Mouse (Mus musculus): ENCODE results near the gene Efnb2. TPM values are rescaled to one million over a fixed set of nuclear protein-coding genes. Genes with fewer than 3 reads are reported as not detected.

The Efnb2 gene
- total RNA-seq (2021) = 10 to 100 TPM; 29.6 to 32.5 TPM
- long read RNA-seq, experiment 1, full-length matches to known transcripts = 1 of 11 reads
- long read RNA-seq, experiment 1, partial matches to known transcripts = 2 of 11 reads
- long read RNA-seq, experiment 1, other reads (novel, unspliced or antisense) = 8 of 11 reads
- long read RNA-seq, experiment 2, full-length matches to known transcripts = 5 of 10 reads
- long read RNA-seq, experiment 2, partial matches to known transcripts = 0 of 10 reads
- long read RNA-seq, experiment 2, other reads (novel, unspliced or antisense) = 5 of 10 reads

GRCm38 (mm10) chr8:8661103-8661758 lies at the start of gene Efnb2:
Gene Efnb2, minus strand, starts transcription at chr8:8661242.
- DNase-seq = peak; percentile 98

GRCm38 (mm10) chr8:8704813-8705212 lies 43.8 kb upstream of the Efnb2 start:
- DNase-seq = no peak

DNA sequence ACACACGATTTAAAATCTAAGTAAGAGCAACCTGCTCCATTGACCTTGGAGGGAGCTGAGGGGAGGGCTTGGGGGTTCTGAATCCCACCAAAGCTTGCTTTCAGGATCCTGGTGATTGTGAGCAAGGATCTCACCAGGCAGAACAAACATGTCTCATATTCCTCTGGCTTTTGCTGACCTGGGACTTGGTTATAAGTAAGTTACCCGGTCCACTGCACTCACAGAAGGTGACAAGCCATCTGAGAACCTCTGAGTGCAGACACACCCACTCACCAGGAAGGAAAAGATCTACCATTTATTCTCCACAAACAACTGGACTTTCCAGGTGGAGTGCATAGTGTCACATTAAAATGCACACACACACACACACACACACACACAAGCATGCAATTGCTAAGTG lies 42.6 kb upstream of the Efnb2 start:
- DNase-seq = no peak

GRCm38 (mm10) chr8:8700821-8701220 lies 39.8 kb upstream of the Efnb2 start:
- DNase-seq = no peak

GRCm38 (mm10) chr8:8700229-8700628 lies 39.2 kb upstream of the Efnb2 start:
- no peak for DNase-seq

- DNase-seq = peak; percentile 99
Measured at GRCm38 (mm10) chr8:8690146-8691092, 29.4 kb upstream of the Efnb2 start, which contains the start of gene Arglu1. Gene Arglu1, minus strand, starts transcription at chr8:8690521.

DNA sequence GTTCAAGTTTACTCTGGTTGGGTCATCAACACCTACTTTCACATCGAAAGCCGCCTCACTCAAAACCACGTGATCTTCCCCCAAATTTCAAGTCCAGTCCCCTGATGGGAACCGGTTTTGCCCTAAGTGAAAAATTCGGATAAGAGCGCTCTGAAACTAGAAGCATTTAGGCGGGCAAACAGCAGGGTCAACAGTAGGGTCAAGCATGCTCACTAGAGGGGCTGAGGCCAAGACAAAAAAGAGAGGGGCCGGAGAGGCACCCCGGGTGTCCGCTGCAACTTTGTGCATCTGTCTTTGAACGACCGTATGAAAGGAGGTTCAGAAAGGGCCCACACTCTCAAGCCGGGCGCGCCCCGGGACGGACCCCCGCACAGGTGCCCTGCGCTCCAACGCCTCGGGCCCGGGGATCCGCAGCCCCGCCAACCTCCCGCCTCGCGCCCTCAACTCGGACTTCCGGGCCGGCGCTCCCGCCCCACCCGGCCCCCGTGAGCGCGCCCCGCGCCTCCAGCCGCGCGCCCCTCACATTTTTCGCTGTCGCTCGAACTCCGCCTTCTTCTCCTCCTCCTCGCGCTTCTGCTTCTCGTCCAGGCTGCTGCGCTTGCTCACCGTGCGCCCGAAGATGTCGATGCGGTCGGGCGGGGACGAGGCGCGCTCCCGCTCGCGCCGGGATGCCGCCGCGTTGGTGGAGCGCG lies 28.6 kb upstream of the Efnb2 start:
- peak; percentile 77 for DNase-seq

- no peak for DNase-seq
Measured at GRCm38 (mm10) chr8:8688823-8689453, 27.9 kb upstream of the Efnb2 start.

DNA sequence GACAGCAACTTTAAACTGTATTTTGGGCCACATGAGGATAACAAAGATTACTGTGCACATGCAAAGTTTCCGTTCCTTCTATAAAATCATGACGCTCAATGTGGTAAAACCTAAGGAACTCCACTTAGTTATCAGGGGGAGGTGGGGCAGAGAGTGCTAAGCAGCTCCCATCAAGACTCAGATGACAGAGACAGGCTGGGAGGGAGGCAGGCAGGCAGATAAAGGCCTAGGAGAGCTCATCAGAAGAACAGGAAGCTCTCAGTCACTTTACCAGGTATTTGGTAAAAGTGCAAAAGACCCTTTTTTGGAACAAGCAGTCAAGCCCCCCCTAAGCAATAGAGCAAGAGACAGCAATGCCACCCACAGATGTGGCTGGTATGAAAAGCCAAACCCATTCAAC lies 24.5 kb upstream of the Efnb2 start:
- DNase-seq = no peak

DNA sequence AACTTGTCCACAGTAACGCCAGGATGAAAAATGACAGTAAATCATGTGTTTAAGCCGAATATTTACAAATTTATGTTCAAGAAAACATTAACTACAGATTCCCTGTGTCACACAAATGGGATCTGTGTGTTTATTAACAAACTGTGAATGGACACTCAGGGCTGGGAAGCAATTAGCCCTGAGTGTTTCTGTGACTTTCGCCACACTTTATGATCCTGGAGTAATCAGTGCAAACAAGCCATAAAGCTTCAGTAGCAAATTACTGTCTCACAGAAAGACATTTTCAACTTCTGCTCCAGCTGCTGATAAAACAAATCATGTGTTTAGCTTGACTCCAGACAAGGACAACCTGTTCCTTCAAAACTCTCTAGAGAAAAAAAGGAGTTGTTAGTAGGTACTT lies 21.7 kb upstream of the Efnb2 start:
- DNase-seq = no peak

GRCm38 (mm10) chr8:8678236-8678635 lies 17.2 kb upstream of the Efnb2 start:
- DNase-seq = no peak

DNA sequence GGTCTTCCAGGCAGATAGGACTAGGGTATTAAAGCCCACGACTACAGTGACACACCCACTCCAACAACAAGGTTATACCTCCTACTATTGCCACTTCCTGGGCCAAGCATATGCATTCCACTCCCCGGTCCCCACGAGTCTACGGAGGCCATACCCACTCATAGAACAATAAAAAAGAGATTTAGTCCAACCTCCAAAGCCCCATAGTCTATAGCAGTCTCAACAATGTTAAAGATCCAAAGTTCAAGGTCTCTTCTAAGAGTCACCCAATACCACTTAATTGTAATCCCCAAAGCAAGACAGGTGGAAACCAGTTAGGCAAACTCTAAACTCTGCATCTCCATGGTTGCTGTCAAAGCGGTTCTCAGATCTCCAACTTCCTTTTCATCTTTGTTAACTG lies 13.8 kb upstream of the Efnb2 start:
- no peak for DNase-seq

DNA sequence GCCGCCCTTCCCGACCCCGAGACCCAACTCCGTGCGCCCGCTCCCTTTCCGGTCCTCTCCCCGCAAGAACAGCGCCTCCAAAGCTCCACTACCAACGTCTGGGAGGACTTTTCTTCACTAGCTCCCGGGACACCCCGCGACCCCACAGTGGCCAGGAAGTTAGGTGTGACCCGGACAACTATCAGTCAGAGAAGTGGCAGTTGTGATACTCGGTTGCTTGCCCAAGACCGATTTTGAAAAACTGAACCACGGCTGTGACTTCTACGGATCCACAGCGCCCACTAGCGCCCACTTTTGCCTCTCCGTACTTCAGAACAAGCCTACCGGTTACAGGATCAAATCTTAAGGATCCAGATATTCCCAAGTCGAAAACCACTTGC lies 707 bp upstream of the Efnb2 start:
- DNase-seq = peak; percentile 93

DNA sequence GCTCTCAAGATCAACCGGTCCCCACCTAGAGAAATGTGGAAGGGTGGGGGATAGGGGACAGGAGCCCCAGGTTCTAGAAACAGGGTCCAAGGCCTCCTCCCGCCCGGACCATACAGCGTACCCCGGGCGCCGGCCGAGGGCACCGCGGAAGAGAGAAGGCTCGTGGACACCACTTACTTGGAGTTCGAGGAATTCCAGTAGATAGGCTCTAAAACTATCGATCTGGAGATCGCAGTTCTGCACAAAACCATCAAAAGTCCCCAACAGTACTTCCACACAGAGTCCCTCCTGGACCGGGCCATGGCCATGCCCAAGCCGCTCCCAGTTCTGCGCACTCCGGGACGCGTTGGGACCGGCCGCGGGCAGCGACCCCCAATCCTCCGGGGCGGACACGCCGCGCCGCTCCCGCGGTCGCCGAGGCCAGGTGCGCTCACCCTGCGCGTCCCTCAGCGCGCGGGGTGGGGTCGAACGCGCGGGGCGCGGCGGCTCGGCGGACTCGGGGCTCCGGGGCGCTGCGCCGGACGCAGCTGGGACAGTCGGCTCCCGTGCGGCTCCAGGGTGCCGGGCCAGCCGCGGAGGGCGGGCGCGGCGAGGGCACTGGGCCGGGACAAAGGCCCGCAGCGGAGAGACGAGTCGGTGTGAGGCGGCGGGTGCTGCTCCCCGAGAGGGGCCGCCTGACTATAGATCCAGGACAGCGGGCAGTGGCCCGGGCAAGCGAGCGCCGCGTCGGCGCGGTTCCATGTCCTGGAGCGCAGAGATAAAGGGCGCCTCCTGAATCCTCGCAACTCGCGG lies 539 bp downstream of the Efnb2 start:
- DNase-seq = no peak

DNA sequence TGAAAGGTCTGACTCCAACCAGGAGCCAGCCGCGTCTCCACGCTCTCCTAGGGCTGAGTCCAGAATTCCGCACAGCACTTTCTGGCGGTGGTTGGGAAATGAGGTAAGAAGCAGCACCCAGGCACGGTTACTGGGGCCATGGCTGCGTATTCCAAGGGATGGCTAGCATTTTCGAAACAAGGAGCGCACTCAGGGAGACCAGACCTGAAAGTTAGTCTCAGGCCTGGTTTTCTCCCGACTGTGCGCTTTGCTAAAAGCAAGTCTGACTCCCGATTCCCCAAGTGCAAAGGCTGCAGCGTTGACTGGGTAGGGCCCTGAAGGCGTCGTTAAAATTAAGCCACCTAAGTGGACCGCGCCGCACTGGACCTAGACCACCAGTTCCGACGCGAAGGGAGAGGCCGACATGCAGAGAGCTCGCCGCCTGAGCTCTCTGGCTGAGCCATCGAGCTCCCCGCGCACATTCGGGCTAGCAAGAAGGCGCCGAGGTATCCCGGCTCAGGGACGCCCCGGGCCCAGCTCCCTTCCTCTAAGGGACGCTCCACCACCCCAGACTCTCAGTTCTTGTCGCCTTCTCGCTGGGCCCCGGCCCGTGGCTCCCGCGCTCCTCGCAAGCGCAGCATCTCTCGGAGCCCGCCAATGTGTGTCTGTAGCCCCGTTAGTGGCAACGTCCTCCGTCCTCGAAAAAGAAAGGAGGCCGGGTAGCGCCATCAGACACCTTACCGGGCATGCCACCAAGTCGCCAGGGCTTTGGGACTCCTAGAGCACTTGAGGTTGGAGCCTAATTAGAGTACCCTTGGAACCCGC lies 1.3 kb downstream of the Efnb2 start:
- DNase-seq = peak; percentile 39

DNA sequence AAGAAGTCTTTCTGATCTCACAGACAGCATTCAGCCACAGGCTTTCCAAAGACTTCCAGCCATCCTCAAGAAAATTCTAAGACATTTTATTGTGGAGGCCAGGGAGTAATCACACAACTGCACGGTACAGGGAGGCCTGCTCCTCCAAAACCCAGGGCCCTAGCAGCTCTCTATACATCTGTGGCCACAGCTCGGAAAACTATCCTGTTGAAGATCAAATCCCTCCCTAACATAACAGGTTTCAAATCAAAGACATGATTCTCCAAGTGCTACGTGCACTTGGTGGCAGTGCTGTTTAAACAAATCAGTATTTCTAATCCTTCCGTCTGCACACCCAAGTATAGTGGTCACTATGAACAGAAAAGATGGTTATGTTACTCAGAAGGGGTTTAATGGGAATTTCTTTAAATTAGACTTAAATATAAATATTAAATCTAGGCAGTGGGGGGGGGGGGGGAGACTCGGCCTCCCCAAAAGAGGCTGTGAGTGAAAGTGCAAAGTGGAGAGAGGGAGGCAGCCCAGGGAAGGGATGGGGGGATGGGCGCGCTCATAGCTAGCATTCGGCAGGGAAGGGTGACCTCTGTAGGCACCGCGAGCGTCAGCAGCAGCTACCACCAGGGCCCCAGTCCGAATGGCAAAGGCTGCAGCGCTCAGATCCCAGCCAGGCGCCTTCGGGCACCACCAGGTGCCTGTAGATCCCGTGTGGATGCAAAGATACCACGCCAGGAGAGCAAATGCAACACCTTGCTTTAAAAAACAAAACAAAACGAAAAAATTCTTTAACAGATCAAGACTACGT lies 2.4 kb downstream of the Efnb2 start:
- peak; percentile 88 for DNase-seq

GRCm38 (mm10) chr8:8657692-8658355 lies 3.2 kb downstream of the Efnb2 start:
- DNase-seq = no peak

GRCm38 (mm10) chr8:8656578-8657441 lies 4.2 kb downstream of the Efnb2 start:
- DNase-seq = no peak
